Mouse (Mus musculus): ENCODE results near the gene Ccser2.
A peak's percentile ranks its signal among the peaks of the same experiment; 100 is the strongest.

Ccser2 gene

DNA sequence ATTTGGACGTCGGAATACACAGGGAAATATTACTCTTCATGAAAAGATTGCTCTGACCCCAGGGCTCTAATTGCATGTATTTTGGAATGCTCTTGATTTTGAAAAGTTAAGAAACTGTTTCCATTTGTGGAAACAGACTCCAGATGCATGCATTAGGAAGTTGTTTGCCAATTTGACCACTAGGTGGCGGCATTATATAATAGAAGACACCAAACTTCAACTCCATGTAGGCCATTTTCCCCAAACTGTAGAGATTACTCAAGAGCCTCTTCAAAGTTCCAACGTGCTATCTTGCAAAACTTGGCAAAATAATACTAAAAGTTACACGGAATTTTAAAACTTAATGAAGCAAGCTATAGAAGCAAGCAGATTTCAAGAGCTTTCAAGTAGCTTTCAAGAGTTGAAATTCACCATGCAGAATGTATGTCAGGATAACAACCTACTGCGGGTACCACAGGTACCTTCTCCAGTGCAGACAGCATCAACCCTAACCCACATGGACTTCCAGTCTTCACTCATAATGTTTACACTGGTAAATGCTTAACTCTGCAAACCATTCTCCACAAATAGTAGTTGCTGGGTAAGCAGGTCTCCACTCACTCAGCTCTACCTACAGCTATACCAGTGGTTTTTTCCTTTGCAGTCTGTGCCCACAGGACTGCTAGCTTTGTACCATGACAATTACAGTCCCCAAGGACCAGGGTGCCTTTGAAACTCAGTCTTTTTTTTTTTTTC lies 101.4 kb downstream of the Ccser2 start:
- peak; percentile 74 for DNase-seq

DNA sequence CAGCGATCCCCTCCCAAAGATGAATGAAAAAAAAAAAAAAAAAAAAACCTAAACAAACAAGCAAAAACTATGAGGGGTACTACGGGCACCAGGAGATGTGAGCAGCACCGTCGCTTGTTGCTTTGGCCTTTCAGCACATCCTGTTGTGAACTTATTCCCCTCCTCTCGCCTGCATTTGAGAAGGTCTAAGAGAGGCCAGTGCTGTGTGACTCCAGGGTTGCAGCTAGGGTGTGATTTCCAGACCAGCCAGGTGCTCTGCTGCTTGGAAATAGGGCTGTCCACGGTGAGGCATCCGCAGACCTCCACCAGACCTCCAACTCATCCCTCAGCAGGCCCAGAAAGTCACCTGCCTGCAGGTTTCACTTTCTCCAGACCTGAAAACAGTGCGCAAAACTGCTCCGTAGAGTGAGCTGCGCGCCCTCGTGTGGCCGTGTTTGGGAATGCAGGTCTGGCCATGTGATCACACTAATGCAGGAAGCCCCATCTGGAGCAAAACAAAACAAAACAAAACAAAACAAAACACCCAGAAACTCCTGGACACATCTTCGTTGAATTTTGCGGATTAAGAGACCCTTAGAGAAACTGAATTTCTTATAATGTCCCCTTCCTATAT lies 104.6 kb downstream of the Ccser2 start:
- peak; percentile 89 for DNase-seq

DNA sequence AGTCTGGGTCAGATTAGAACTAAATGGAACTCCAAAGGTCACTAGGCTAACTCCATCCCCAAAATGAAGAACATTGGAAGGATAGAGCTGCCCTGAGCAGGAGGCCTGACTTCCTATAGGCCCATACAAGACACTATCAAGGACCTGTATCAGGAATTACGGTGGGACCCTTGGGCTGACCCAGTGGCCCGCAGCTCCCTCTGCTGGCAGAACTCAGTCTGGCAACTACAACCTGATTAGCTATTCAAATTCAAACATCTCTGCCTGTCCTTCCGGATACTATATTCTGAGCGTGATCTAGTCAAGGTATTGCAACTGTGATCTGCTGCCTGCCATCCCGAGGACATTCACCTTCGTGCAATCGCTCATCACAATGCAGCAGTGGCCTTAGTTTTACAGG lies 106.2 kb downstream of the Ccser2 start:
- DNase-seq: peak; percentile 34

DNA sequence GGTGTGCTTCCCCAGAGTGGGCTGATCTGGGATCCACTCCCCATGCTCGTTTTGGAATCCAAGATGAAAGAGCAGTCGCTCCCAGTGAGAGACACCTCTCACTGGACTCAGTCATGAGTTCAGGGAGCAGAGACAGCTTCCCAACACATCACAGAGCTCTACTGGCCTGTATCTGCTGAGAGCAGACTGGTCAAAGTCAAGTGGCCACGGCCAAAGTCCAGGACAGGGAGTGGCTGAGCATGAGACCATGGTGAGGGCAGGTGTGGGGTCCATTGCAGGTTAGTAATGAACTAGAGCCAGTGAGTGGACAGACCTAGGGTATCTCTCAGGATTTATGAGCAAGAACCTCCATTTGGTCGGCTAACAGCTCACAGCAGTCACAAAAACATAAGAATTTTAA lies 109.6 kb downstream of the Ccser2 start:
- no peak for DNase-seq

DNA sequence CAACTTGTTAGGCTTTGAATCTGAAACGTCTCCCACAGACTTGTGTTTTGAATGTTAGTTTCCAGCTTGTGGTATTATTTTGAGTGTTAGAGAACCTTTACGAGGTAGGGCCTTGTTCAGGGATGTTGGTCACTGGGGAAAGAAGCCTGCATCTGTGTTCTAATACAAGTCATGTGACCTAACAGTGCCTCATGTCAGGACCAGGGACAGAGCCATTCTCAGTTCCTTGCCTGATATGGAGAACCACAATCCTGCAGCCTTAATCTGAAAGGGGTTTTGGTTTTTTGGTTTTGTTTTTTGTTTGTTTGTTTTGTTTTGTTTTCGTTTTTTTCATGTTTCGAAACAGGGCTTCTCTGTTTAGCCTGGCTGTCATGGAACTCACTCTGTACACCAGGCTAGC lies 115.6 kb downstream of the Ccser2 start:
- no peak for DNase-seq

DNA sequence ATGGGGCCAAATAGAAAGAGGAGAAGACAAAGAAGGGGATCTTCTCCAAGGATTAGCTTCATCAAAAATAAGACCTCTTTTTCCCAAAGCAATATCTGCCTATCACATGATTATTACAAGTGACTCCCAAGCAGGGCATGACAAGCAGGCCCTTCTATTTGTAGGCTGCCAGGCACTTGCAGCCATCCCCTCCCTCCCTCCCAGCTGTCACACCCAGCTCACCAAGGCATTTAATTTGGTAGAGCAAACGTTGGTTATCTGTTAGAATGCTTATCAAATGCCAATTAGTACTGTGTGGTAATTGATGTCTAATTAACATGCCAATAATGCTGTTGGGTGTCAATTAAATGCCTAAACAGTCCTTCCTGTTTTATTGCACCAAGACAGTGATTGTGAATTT lies 119.7 kb downstream of the Ccser2 start:
- DNase-seq: no peak

Data from kidney, postnatal 14 days (tissue).